Mouse (Mus musculus) stomach, embryonic 16.5 days (tissue): ENCODE data around the gene Ddx27. TPM values are rescaled to one million over a fixed set of nuclear protein-coding genes. Genes with fewer than 3 reads are reported as not detected.
A peak's percentile ranks its signal among the peaks of the same experiment; 100 is the strongest.

Experiments used
- ATAC-seq: fragments of 200-750 bp; cut with Nextera tagmentation; 2 replicates; pipeline ENCODE4 v1.8.0; 2017; ENCODE audit warnings: moderate number of reproducible peaks, moderate TSS enrichment; ENCODE audit not compliant: insufficient read depth, low FRiP score
- H3K27ac ChIP-seq: fragments of 300-500 bp; sonication (generic); 2 replicates; pipeline ENCODE4 v1.5.1; 2014; ENCODE audit warnings: low read length
- H3K27me3 ChIP-seq: fragments of 300-500 bp; sonication (generic); 2 replicates; pipeline ENCODE4 v1.6.1; 2014; ENCODE audit warnings: low read length, control low read depth, mixed read lengths; ENCODE audit not compliant: control insufficient read depth, insufficient read depth
- H3K36me3 ChIP-seq: fragments of 300-500 bp; sonication (generic); 2 replicates; pipeline ENCODE4 v1.6.1; 2014; ENCODE audit warnings: low read length; ENCODE audit not compliant: control insufficient read depth, insufficient read depth
- H3K4me1 ChIP-seq: fragments of 300-500 bp; sonication (generic); 2 replicates; pipeline ENCODE4 v1.6.1; 2014; ENCODE audit warnings: low read length, control low read depth, mixed read lengths; ENCODE audit not compliant: control insufficient read depth, insufficient read depth
- H3K4me2 ChIP-seq: fragments of 300-500 bp; sonication (generic); 2 replicates; pipeline ENCODE4 v1.6.1; 2014; ENCODE audit warnings: low read depth, low read length, mixed read lengths
- H3K4me3 ChIP-seq: fragments of 300-500 bp; sonication (generic); replicated peaks from 2 replicates; pipeline ENCODE4 v1.5.1; 2014; ENCODE audit warnings: mild to moderate bottlenecking, low read length
- H3K9ac ChIP-seq: fragments of 300-500 bp; sonication (generic); 2 replicates; pipeline ENCODE4 v1.6.1; 2014; ENCODE audit warnings: low read length
- H3K9me3 ChIP-seq: fragments of 300-500 bp; sonication (generic); replicated peaks from 2 replicates; pipeline ENCODE4 v1.6.1; 2016; ENCODE audit warnings: low read length, control low read depth; ENCODE audit not compliant: control insufficient read depth
- WGBS: fragments of 180-500 bp; shearing (Covaris S2); extraction: QIAGEN DNeasy Blood & Tissue Kit; methylation state at CpG from one replicate; pipeline ENCODE4 v1.1.7; 2014; 5-methylcytosine and 5-hydroxymethylcytosine counted together
- polyA plus RNA-seq: library from polyadenylated mRNA; unstranded; fragments of >200 nt; fragmentation: Nextera tagmentation; extraction: Ambion mirVana; gene quantifications from 2 replicates; pipeline ENCODE4 v1.2.1, GENCODE M21; 2015

Gene Ddx27
- polyA plus RNA-seq, 1 experiment from 2014 or later: 46.0 TPM

DNA sequence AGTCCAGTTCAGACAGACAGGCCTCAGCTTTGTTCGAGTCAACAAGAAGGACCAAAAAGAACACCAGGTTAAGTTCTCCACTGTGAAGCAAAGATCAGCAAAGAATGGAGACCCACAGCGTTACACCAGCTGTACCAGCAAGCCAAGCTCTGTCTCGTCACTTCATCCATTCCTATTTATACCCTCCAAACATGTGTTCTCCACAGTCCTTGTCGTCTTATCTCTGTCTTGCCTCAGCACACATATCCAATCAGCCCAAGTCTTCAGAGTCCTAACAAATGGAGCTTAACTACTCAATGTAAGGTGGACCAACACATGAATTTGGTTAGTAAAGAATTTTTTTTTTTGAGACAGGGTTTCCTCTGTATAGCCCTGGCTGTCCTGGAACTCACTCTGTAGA is 5.5 kb upstream of the Ddx27 start:
- Histone ChIP-seq H3K36me3 (no peaks in the 10 kb centered on the region), H3K27me3 (no peaks in the 10 kb centered on the region), H3K27ac (no peak overlapping the region), H3K9me3 (no peaks in the 10 kb centered on the region), H3K4me1 (no peaks in the 10 kb centered on the region), H3K4me2 (no peak overlapping the region), H3K4me3 (no peak overlapping the region), H3K9ac (no peak overlapping the region)
- no peak for ATAC-seq
- WGBS: 75% methylated on average over 4 of the region's 4 CpGs

DNA sequence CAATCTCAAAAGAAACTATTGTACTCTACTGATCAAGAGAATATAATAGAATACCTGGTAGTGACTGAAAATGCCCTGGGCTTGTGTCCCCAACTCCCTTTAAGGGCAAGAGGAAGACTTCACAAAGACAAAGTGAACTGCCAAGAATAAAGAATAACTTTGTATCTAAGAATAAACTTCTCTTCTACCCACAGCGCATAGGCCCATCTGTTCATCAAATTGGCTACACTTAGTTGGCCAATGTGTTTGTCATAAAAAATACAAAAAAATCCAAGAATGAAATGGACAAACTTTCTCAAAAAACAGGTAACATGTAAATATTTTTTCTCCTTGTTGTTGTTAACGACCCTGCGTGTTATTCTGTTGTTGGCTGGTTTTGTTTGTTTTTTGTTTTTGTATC is 4.4 kb upstream of the Ddx27 start:
- no peaks in the 10 kb centered on the region for H3K9me3 ChIP-seq
- no peak overlapping the region for H3K9ac ChIP-seq
- no peak overlapping the region for H3K27ac ChIP-seq
- no peak overlapping the region for H3K4me3 ChIP-seq
- no peaks in the 10 kb centered on the region for H3K36me3 ChIP-seq
- WGBS: 78% methylated on average over 3 of the region's 3 CpGs
- H3K4me2 ChIP-seq: no peak overlapping the region
- peaks cover under 1% of the 10 kb centered on the region; the same call in 1 of the 2 replicates for H3K4me1 ChIP-seq
- ATAC-seq: no peak
- no peaks in the 10 kb centered on the region for H3K27me3 ChIP-seq

DNA sequence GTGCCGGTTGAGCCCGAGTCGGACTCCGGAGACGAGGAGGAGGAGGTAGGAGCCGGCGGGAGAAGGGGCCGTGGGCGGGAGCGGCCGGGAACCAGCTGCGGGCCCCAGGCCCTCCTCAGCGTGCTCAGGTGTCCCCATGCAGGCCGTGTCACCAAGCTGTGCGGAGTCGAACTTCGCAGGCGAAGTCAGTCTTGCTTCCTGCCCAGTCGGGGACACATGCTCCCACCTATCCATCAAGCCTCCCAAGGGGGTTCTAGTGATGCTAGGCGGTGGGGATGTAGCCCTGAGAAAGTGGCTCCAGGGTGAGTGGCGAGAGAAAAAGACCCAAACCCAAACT is 357 bp downstream of the Ddx27 start:
- peak overlapping the region; percentile 83 for H3K9ac ChIP-seq
- H3K4me3 ChIP-seq: peak overlapping the region; percentile 91
- H3K9me3 ChIP-seq: no peaks in the 10 kb centered on the region
- 1% methylated on average over 21 of the region's 21 CpGs for WGBS
- H3K4me2 ChIP-seq: peak overlapping the region; percentile 94
- H3K27ac ChIP-seq: no peak overlapping the region
- peak; percentile 68 for ATAC-seq
- H3K27me3 ChIP-seq: no peaks in the 10 kb centered on the region
- peaks cover 12% of the 10 kb centered on the region for H3K4me1 ChIP-seq
- H3K36me3 ChIP-seq: peaks cover 10% of the 10 kb centered on the region; the same call in 1 of the 2 replicates

DNA sequence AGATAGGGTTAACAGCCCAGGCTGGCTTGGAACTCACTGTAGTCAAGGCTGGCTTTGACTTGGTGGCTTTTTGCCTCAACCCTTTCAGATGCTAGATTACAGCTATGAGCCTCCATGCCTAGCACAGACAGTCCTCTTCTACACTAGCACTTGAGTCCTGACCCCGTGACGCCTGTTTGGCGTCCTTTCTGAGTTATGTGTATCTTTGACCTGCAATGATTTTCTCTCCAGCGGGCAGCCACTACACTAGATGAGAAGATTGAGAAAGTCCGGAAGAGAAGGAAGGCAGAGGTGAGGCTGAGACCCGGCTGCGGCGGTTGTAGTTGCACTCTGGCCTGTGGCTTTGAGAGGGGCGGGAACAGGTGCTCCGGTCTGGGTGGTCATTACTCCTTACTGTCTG is 4.4 kb downstream of the Ddx27 start:
- Histone ChIP-seq H3K9me3 (no peaks in the 10 kb centered on the region), H3K4me3 (no peak overlapping the region), H3K9ac (no peak overlapping the region), H3K4me2 (no peak overlapping the region), H3K36me3 (peaks cover 16% of the 10 kb centered on the region; the same call in 1 of the 2 replicates), H3K27ac (no peak overlapping the region), H3K27me3 (no peaks in the 10 kb centered on the region), H3K4me1 (peaks cover 12% of the 10 kb centered on the region)
- ATAC-seq: no peak
- 89% methylated on average over 10 of the region's 10 CpGs for WGBS

DNA sequence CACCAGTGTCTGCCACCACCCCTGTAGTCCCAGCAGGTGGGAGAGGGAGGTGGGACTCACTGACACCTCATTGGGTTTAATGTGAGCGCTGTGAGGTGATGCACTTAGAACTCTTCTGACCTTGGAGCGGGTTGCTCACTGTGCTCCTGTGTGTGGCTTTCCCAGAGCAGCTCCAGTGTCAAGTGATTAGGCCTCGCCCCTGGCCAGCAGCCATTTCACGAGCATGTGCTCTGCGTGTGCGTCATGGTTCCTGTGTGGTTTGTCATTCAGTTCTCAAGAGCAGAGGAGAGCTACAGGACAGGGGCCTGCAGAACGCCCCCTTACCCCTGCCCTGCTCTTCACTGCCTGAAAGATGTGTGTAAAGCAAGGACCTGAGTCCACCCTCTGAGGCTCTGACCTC is 13.6 kb downstream of the Ddx27 start:
- Histone ChIP-seq H3K9me3 (no peaks in the 10 kb centered on the region), H3K4me2 (no peak overlapping the region), H3K27ac (no peak overlapping the region), H3K4me1 (no peaks in the 10 kb centered on the region), H3K27me3 (no peaks in the 10 kb centered on the region), H3K4me3 (no peak overlapping the region), H3K36me3 (peaks cover 36% of the 10 kb centered on the region), H3K9ac (no peak overlapping the region)
- 92% methylated on average over 7 of the region's 7 CpGs for WGBS
- no peak for ATAC-seq

DNA sequence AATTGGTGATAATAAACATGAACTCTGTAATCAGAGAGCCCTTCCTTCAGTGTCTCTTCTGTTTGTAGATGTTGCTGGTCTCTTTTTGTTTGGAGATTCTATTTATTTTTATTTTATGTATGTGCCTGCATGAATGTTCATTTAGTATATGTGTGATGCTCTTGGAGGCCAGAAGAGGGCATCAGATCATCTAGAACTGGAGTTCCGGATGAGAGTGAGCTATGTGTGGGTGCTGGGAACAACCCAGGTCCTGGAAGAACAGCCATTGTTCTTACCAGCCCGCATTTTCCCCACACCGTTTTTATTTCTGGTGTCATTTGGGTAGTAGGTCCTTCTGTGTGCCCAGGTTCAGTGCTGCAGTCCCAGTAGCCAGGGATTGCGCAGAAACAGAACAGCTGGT is 15.5 kb downstream of the Ddx27 start:
- Histone ChIP-seq H3K27ac (no peak overlapping the region), H3K36me3 (peaks cover 34% of the 10 kb centered on the region), H3K4me2 (no peak overlapping the region), H3K27me3 (no peaks in the 10 kb centered on the region), H3K9ac (no peak overlapping the region), H3K4me3 (no peak overlapping the region), H3K4me1 (no peaks in the 10 kb centered on the region), H3K9me3 (no peaks in the 10 kb centered on the region)
- ATAC-seq: no peak
- whole genome bisulfite sequencing: 92% methylated on average over 4 of the region's 4 CpGs

DNA sequence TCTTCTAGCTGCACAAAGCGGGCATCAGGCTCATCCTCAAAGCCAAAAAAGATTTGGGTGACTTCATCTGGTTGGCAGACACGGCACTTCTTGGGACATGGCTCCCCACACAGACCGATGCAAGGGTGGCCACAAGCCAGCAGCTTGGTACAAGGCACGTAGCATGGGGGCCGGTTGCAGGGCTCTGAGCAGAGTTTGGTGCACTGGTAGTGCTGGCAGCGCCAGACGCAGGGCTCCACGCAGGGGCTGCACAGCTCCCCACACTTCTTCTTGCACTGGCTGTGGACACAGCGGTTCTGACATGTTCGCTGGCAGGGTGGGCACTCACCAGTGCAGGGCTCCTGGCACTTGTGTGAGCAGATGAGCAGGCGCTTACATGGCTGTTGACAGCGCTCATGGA is 22.7 kb downstream of the Ddx27 start:
- 94% methylated on average over 12 of the region's 12 CpGs for WGBS
- Histone ChIP-seq H3K27me3 (no peaks in the 10 kb centered on the region), H3K4me2 (no peak overlapping the region), H3K4me1 (no peaks in the 10 kb centered on the region), H3K27ac (no peak overlapping the region), H3K36me3 (peaks cover 11% of the 10 kb centered on the region; the same call in 1 of the 2 replicates), H3K9me3 (no peaks in the 10 kb centered on the region), H3K4me3 (no peak overlapping the region), H3K9ac (no peak overlapping the region)
- no peak for ATAC-seq

DNA sequence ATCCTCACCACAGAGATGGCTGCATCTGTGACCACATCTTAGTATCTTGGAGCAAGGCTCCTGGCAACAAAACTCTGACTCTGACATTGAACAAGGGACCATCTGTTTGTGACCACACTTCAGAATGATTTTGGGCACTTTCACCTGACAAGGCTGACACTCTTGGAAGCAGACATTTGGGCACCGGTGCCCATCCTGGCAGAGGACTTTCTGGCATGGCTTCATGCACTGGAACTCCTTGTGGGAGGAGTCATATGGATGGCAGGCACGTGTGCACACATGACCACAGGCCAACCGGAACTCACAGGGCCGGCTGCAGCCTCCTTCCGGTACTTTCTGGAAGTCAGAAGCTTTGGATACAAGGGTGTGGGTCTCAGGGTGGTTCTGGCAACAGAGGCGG is 23.3 kb downstream of the Ddx27 start:
- WGBS: 89% methylated on average over 6 of the region's 6 CpGs
- Histone ChIP-seq H3K9me3 (no peaks in the 10 kb centered on the region), H3K4me2 (no peak overlapping the region), H3K27ac (no peak overlapping the region), H3K4me3 (no peak overlapping the region), H3K9ac (no peak overlapping the region), H3K4me1 (no peaks in the 10 kb centered on the region), H3K36me3 (peaks cover 16% of the 10 kb centered on the region; the same call in 1 of the 2 replicates), H3K27me3 (no peaks in the 10 kb centered on the region)
- ATAC-seq: no peak

DNA sequence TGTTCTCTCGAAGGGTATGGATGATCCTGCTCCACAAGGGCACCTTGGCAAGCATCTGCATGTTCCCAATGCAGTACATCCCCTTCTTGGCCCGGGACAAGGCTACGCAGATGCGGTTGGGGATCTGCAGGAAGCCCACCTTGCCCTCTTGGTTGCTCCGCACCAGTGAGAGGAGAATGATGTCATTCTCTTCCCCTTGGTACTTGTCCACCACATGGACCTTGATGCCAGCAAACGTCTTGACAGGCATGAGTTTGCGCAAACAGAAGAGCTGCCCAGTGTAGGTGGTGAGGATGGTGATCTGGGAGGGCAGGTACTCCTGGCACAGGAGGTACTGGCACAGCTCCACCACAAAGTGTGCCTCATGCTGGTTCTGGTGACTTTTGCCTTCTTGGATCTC is 23.7 kb downstream of the Ddx27 start:
- H3K4me3 ChIP-seq: no peak overlapping the region
- 92% methylated on average over 7 of the region's 7 CpGs for WGBS
- H3K27me3 ChIP-seq: no peaks in the 10 kb centered on the region
- H3K9ac ChIP-seq: no peak overlapping the region
- no peak overlapping the region for H3K4me2 ChIP-seq
- no peak for ATAC-seq
- no peak overlapping the region for H3K27ac ChIP-seq
- peaks cover 16% of the 10 kb centered on the region; the same call in 1 of the 2 replicates for H3K36me3 ChIP-seq
- H3K4me1 ChIP-seq: no peaks in the 10 kb centered on the region
- H3K9me3 ChIP-seq: no peaks in the 10 kb centered on the region

DNA sequence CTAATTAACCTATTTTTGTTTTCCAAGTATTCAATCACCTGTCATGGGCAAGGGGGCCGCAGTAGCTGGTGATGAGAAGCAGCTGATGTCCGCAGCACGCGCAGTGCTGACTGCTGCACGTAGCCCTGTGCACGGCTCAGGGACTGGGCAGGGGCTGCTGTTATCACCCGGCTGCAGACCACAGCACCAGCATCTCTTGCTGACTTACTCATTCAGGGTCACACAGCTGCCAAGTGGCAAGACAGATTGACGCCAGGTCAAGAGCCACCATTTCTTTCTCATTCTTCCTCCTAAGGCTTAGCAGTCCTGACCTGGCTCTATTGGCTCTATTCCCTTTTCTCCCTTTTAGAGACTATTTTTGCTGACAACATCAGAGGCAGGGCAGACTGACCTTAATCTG is 24.4 kb downstream of the Ddx27 start:
- peak; percentile 38; the same call in 1 of the 2 replicates for ATAC-seq
- Histone ChIP-seq H3K27ac (no peak overlapping the region), H3K4me3 (no peak overlapping the region), H3K36me3 (peaks cover 20% of the 10 kb centered on the region; the same call in 1 of the 2 replicates), H3K27me3 (no peaks in the 10 kb centered on the region), H3K4me1 (no peaks in the 10 kb centered on the region), H3K4me2 (no peak overlapping the region), H3K9me3 (no peaks in the 10 kb centered on the region), H3K9ac (no peak overlapping the region)
- WGBS: 58% methylated on average over 8 of the region's 8 CpGs
